Mouse (Mus musculus) lung, postnatal 25 days (tissue): Measurements from ENCODE around the gene Actl7b.

ENCODE experiments used
- DNase-seq: peaks from one replicate; pipeline ENCODE4 v3.0.0; 2022; ENCODE audit warnings: low spot score

The Actl7b gene

DNA sequence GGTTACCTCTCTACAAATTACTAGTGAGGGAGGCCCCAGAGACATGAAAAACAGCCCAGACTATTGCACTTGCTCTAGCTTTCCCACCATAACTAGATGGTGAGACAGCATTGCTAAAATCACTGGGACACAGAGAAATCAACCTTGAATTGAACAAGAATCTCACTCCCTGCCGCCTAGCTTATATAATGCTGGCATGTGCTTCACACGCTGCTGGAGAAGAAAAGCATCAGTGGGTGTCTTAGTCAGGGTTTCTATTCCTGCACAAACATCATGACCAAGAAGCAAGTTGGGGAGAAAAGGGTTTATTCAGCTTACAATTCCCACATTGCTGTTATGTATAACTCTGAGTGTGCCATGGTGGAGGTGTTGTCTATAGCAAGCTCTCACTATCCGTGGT is 28.1 kb downstream of the Actl7b start:
- DNase-seq, result no peak

GRCm38 (mm10) chr4:56702234-56702633 is 39.0 kb downstream of the Actl7b start:
- no peak for DNase-seq

DNA sequence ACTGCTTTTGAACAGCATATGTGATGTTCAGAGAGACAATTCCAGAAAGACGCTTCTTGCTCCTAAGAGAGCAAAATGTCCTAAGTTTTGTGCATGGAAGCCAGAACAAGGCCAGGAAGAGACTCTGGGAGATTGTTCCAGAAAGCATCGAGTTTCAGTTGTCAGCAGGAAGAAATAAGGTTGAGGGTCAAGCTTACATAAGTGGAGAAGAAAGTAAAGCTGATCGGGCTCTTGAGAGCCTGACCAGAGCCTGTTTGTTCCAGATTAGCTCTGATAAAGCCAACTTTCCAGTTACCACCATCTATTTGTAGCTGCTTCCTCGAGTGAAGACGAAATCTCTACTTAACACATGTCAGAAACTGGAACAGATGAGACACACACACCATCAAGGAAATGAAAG is 42.6 kb downstream of the Actl7b start:
- DNase-seq, result no peak

DNA sequence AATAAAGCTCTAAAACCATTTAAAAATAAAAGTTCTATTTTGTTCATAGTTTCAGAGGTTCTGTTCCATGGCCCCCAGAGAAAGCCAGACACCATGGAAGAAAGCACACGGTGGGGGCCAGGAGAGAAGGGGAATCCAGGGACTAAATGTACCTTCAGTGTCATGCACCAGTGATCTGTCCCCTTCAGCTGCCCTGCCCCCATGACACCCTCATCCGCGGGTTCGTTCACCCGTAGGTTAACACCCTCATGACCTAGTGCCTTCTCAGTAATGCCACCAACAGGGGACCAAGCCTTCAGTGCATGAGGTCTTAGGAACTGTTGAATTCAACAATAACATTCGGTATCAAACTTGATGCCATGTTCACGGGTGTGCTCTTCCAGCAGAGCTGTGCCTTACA is 44.8 kb downstream of the Actl7b start:
- DNase-seq, result no peak
